Mouse (Mus musculus) midbrain, embryonic 15.5 days (tissue): ENCODE results near the gene Prr5l. TPM values are rescaled to one million over a fixed set of nuclear protein-coding genes. Genes with fewer than 3 reads are reported as not detected.
A peak's percentile ranks its signal among the peaks of the same experiment; 100 is the strongest.

Experiments
- ATAC-seq: fragments of 200-750 bp; cut with Nextera tagmentation; replicated peaks from 2 replicates; pipeline ENCODE4 v1.8.0; 2017; ENCODE audit warnings: moderate TSS enrichment
- H3K27ac ChIP-seq: fragments of 300-500 bp; sonication (generic); 2 replicates; pipeline ENCODE4 v1.5.1; 2015; ENCODE audit warnings: mild to moderate bottlenecking, inconsistent platforms
- H3K27me3 ChIP-seq: fragments of 300-500 bp; sonication (generic); replicated peaks from 2 replicates; pipeline ENCODE4 v1.6.1; 2015; ENCODE audit warnings: inconsistent platforms
- H3K36me3 ChIP-seq: fragments of 300-500 bp; sonication (generic); replicated peaks from 2 replicates; pipeline ENCODE4 v1.6.1; 2015; ENCODE audit warnings: inconsistent platforms
- H3K4me1 ChIP-seq: fragments of 300-500 bp; sonication (generic); 2 replicates; pipeline ENCODE4 v1.6.1; 2015; ENCODE audit warnings: inconsistent platforms
- H3K4me2 ChIP-seq: fragments of 300-500 bp; sonication (generic); 2 replicates; pipeline ENCODE4 v1.6.1; 2015; ENCODE audit warnings: inconsistent platforms, mild to moderate bottlenecking, moderate library complexity
- H3K4me3 ChIP-seq: fragments of 300-500 bp; sonication (generic); 2 replicates; pipeline ENCODE4 v1.5.1; 2015; ENCODE audit warnings: mild to moderate bottlenecking, inconsistent platforms
- H3K9ac ChIP-seq: fragments of 300-500 bp; sonication (generic); 2 replicates; pipeline ENCODE4 v1.6.1; 2015; ENCODE audit warnings: mild to moderate bottlenecking, inconsistent platforms
- H3K9me3 ChIP-seq: fragments of 300-500 bp; sonication (generic); 2 replicates; pipeline ENCODE4 v1.6.1; 2016; ENCODE audit warnings: inconsistent platforms
- WGBS: fragments of 180-500 bp; shearing (Covaris S2); methylation state at CpG from one replicate; pipeline ENCODE4 v1.1.7; 2015; ENCODE audit warnings: mixed read lengths; 5-methylcytosine and 5-hydroxymethylcytosine counted together
- polyA plus RNA-seq: library from polyadenylated mRNA; unstranded; fragments of >200 nt; fragmentation: Nextera tagmentation; extraction: Ambion mirVana; gene quantifications from 2 replicates; pipeline ENCODE4 v1.2.1, GENCODE M21; 2015

Gene Prr5l
- 4.8 and 5.8 TPM in 2 replicates for polyA plus RNA-seq

GRCm38 (mm10) chr2:101882998-101883397 is at the start of gene Prr5l:
Gene Prr5l (minus strand): TSS chr2:101883027.
- 34% methylated on average over 3 of the region's 3 CpGs for WGBS
- Histone ChIP-seq H3K9ac (no peak within 1 kb of the TSS), H3K4me3 (no peak within 1 kb of the TSS)

GRCm38 (mm10) chr2:101932169-101932936 is 49.5 kb upstream of the Prr5l start:
- H3K4me1 ChIP-seq: no peaks in the 10 kb centered on the region
- no peak overlapping the region for H3K4me2 ChIP-seq
- H3K9ac ChIP-seq: no peak overlapping the region
- H3K9me3 ChIP-seq: no peaks in the 10 kb centered on the region
- 49% methylated on average over 14 of the region's 14 CpGs for WGBS
- no peaks in the 10 kb centered on the region for H3K27me3 ChIP-seq
- peak overlapping the region; percentile 30; the same call in 1 of the 2 replicates for H3K27ac ChIP-seq
- no peak overlapping the region for H3K4me3 ChIP-seq
- H3K36me3 ChIP-seq: no peaks in the 10 kb centered on the region
- peak; percentile 68 for ATAC-seq

More at GRCm38 (mm10) chr2:101882998-101883397, at the start of gene Prr5l:
- H3K4me2 ChIP-seq: no peak within 1 kb of the TSS
- H3K27me3 ChIP-seq: no peaks in the 10 kb centered on the region
- no peak within 1 kb of the TSS for H3K27ac ChIP-seq
- H3K4me1 ChIP-seq: peaks cover 16% of the 10 kb centered on the region
- no peaks in the 10 kb centered on the region for H3K9me3 ChIP-seq
- no peaks in the 10 kb centered on the region for H3K36me3 ChIP-seq
- ATAC-seq: no peak

- H3K4me2 ChIP-seq: no peak overlapping the region; the same call in 1 of the 2 replicates
- H3K4me3 ChIP-seq: no peak overlapping the region
- no peak overlapping the region for H3K9ac ChIP-seq
- peaks cover 6% of the 10 kb centered on the region for H3K4me1 ChIP-seq
- H3K9me3 ChIP-seq: no peaks in the 10 kb centered on the region
- no peaks in the 10 kb centered on the region for H3K27me3 ChIP-seq
- peak; percentile 44; the same call in 1 of the 2 replicates for ATAC-seq
- no peaks in the 10 kb centered on the region for H3K36me3 ChIP-seq
- WGBS: 20% methylated on average over 12 of the region's 12 CpGs
- H3K27ac ChIP-seq: peak overlapping the region; percentile 7; the same call in 1 of the 2 replicates
Observed at GRCm38 (mm10) chr2:101925591-101926188, 42.9 kb upstream of the Prr5l start.

- no peaks in the 10 kb centered on the region for H3K36me3 ChIP-seq
- ATAC-seq: no peak
- WGBS: 46% methylated on average over 3 of the region's 3 CpGs
Observed at GRCm38 (mm10) chr2:101925183-101925582, 42.4 kb upstream of the Prr5l start.

GRCm38 (mm10) chr2:101923181-101923580 is 40.4 kb upstream of the Prr5l start:
- Histone ChIP-seq H3K4me2 (no peak overlapping the region), H3K36me3 (no peaks in the 10 kb centered on the region)
- no peak for ATAC-seq

More at GRCm38 (mm10) chr2:101925183-101925582, 42.4 kb upstream of the Prr5l start:
- H3K9me3 ChIP-seq: no peaks in the 10 kb centered on the region
- no peak overlapping the region for H3K27ac ChIP-seq
- no peak overlapping the region; the same call in 1 of the 2 replicates for H3K4me2 ChIP-seq
- H3K9ac ChIP-seq: no peak overlapping the region
- peaks cover 9% of the 10 kb centered on the region for H3K4me1 ChIP-seq
- H3K27me3 ChIP-seq: no peaks in the 10 kb centered on the region
- H3K4me3 ChIP-seq: no peak overlapping the region

GRCm38 (mm10) chr2:101922302-101922701 is 39.5 kb upstream of the Prr5l start:
- peaks cover 17% of the 10 kb centered on the region for H3K4me1 ChIP-seq
- H3K4me2 ChIP-seq: no peak overlapping the region
- no peaks in the 10 kb centered on the region for H3K9me3 ChIP-seq
- no peaks in the 10 kb centered on the region for H3K36me3 ChIP-seq
- H3K4me3 ChIP-seq: no peak overlapping the region
- no peak overlapping the region for H3K27ac ChIP-seq
- H3K27me3 ChIP-seq: no peaks in the 10 kb centered on the region
- ATAC-seq: no peak
- WGBS: 96% methylated on average over 4 of the region's 4 CpGs
- H3K9ac ChIP-seq: no peak overlapping the region

More at GRCm38 (mm10) chr2:101923181-101923580, 40.4 kb upstream of the Prr5l start:
- Histone ChIP-seq H3K27ac (no peak overlapping the region), H3K27me3 (no peaks in the 10 kb centered on the region), H3K9ac (no peak overlapping the region), H3K4me1 (peaks cover 17% of the 10 kb centered on the region), H3K4me3 (no peak overlapping the region), H3K9me3 (no peaks in the 10 kb centered on the region)
- 76% methylated on average over 4 of the region's 4 CpGs for WGBS

- H3K4me3 ChIP-seq: no peak overlapping the region
- no peak overlapping the region for H3K4me2 ChIP-seq
- H3K27ac ChIP-seq: peak overlapping the region; percentile 13; the same call in 1 of the 2 replicates
- H3K9ac ChIP-seq: no peak overlapping the region
- peak; percentile 40 for ATAC-seq
- H3K4me1 ChIP-seq: peaks cover 12% of the 10 kb centered on the region
- no peaks in the 10 kb centered on the region for H3K9me3 ChIP-seq
- WGBS: 26% methylated on average over 2 of the region's 2 CpGs
- no peaks in the 10 kb centered on the region for H3K36me3 ChIP-seq
- no peaks in the 10 kb centered on the region for H3K27me3 ChIP-seq
Observed at GRCm38 (mm10) chr2:101920136-101920554, 37.3 kb upstream of the Prr5l start.

GRCm38 (mm10) chr2:101918518-101918917 is 35.7 kb upstream of the Prr5l start:
- H3K9me3 ChIP-seq: no peaks in the 10 kb centered on the region
- 71% methylated on average over 7 of the region's 7 CpGs for WGBS
- no peaks in the 10 kb centered on the region for H3K36me3 ChIP-seq
- 0 out of 2 replicates have a peak, but pooled peaks have one; percentile 57 for ATAC-seq
- no peak overlapping the region for H3K4me3 ChIP-seq
- no peak overlapping the region for H3K4me2 ChIP-seq
- peaks cover 12% of the 10 kb centered on the region for H3K4me1 ChIP-seq
- H3K9ac ChIP-seq: no peak overlapping the region
- H3K27ac ChIP-seq: 0 out of 2 replicates have a peak overlapping the region, but pooled peaks have one; percentile 9
- H3K27me3 ChIP-seq: no peaks in the 10 kb centered on the region

- no peak overlapping the region for H3K9ac ChIP-seq
- 83% methylated on average over 15 of the region's 15 CpGs for WGBS
- H3K4me1 ChIP-seq: peaks cover 12% of the 10 kb centered on the region
- ATAC-seq: no peak
- no peaks in the 10 kb centered on the region for H3K9me3 ChIP-seq
- H3K27ac ChIP-seq: no peak overlapping the region
- no peaks in the 10 kb centered on the region for H3K27me3 ChIP-seq
- H3K36me3 ChIP-seq: no peaks in the 10 kb centered on the region
- no peak overlapping the region for H3K4me2 ChIP-seq
- H3K4me3 ChIP-seq: no peak overlapping the region
Observed at GRCm38 (mm10) chr2:101909326-101910080, 26.7 kb upstream of the Prr5l start.

GRCm38 (mm10) chr2:101908773-101909172 is 25.9 kb upstream of the Prr5l start:
- H3K4me3 ChIP-seq: no peak overlapping the region
- no peaks in the 10 kb centered on the region for H3K36me3 ChIP-seq
- H3K27ac ChIP-seq: no peak overlapping the region
- no peaks in the 10 kb centered on the region for H3K9me3 ChIP-seq
- H3K27me3 ChIP-seq: no peaks in the 10 kb centered on the region
- WGBS: 68% methylated on average over 13 of the region's 13 CpGs
- no peak for ATAC-seq
- no peak overlapping the region for H3K4me2 ChIP-seq
- no peak overlapping the region for H3K9ac ChIP-seq
- H3K4me1 ChIP-seq: peaks cover 12% of the 10 kb centered on the region

- WGBS: 76% methylated on average over 10 of the region's 10 CpGs
Observed at GRCm38 (mm10) chr2:101907386-101908022, 24.7 kb upstream of the Prr5l start.

More at GRCm38 (mm10) chr2:101907386-101908022, 24.7 kb upstream of the Prr5l start:
- Histone ChIP-seq H3K36me3 (no peaks in the 10 kb centered on the region), H3K4me1 (peaks cover 12% of the 10 kb centered on the region), H3K9ac (no peak overlapping the region), H3K4me2 (no peak overlapping the region), H3K4me3 (no peak overlapping the region), H3K9me3 (no peaks in the 10 kb centered on the region), H3K27ac (no peak overlapping the region), H3K27me3 (no peaks in the 10 kb centered on the region)
- ATAC-seq: no peak
